Comparison of ENCODE assay signal across 15 mouse cellular contexts in genomic region chr13:80954059-80954645, GRCm38 (mm10).
"Had no signal": no experiment of that assay in that cellular context is flagged by ENCODE, and none has a peak within 500 bp of the region (broad histone marks: within the 10 kb centered on the region; RNA-seq: fewer than 3 reads in every experiment).

No protein-coding gene starts in this region.

- H3K4me3 ChIP-seq: layer of hippocampus, adult 2 months; limb, embryonic 15.5 days; liver, embryonic 12.5 days; megakaryocyte, embryonic 14.5 days; midbrain, embryonic 15.5 days; neural tube, embryonic 12.5 days had no signal

- H3K27ac ChIP-seq: layer of hippocampus, adult 2 months; limb, embryonic 15.5 days; liver, embryonic 12.5 days; macrophage; midbrain, embryonic 15.5 days; neural tube, embryonic 12.5 days; stomach, postnatal 0 days had no signal

- DNase-seq: kidney, postnatal 10 days; kidney, postnatal 4 days; left cerebral cortex, postnatal 4 days; lung, embryonic 14.5 days; lung, postnatal 14 days; thymus, postnatal 4 days had no signal

- H3K27me3 ChIP-seq: limb, embryonic 15.5 days; liver, embryonic 12.5 days; megakaryocyte, embryonic 14.5 days; midbrain, embryonic 15.5 days; neural tube, embryonic 12.5 days had no signal

- H3K36me3 ChIP-seq: limb, embryonic 15.5 days; liver, embryonic 12.5 days; midbrain, embryonic 15.5 days; neural tube, embryonic 12.5 days had no signal

- H3K9me3 ChIP-seq: limb, embryonic 15.5 days; liver, embryonic 12.5 days; megakaryocyte, embryonic 14.5 days; midbrain, embryonic 15.5 days; neural tube, embryonic 12.5 days had no signal

- H3K4me2 ChIP-seq: limb, embryonic 15.5 days; liver, embryonic 12.5 days; lung, embryonic 14.5 days; midbrain, embryonic 11.5 days; midbrain, embryonic 15.5 days; neural tube, embryonic 12.5 days had no signal

- H3K9ac ChIP-seq: limb, embryonic 15.5 days; liver, embryonic 12.5 days; lung, embryonic 14.5 days; midbrain, embryonic 15.5 days; neural tube, embryonic 12.5 days had no signal

- ATAC-seq: liver, embryonic 12.5 days; midbrain, embryonic 15.5 days had no signal

- H3K4me1 ChIP-seq: liver, embryonic 12.5 days; midbrain, embryonic 15.5 days; neural tube, embryonic 12.5 days had no signal
